Mouse (Mus musculus) forebrain, embryonic 13.5 days (tissue): ENCODE measurements around the gene Bzw1. TPM values are rescaled to one million over a fixed set of nuclear protein-coding genes. Genes with fewer than 3 reads are reported as not detected.
"Not testable (repeated sequence)": the region's sequence is repeated elsewhere in the genome, so short reads cannot be mapped to it uniquely, and the experiment has no call there.

ENCODE experiments used
- ATAC-seq: fragments of 200-750 bp; cut with Nextera tagmentation; 2 replicates; pipeline ENCODE4 v1.8.0; 2017
- H3K27ac ChIP-seq: fragments of 300-500 bp; sonication (generic); 2 replicates; pipeline ENCODE4 v1.5.1; 2015; ENCODE audit warnings: inconsistent platforms, mild to moderate bottlenecking, moderate library complexity
- H3K27me3 ChIP-seq: fragments of 300-500 bp; sonication (generic); 2 replicates; pipeline ENCODE4 v1.6.1; 2015; ENCODE audit warnings: mild to moderate bottlenecking, inconsistent platforms
- H3K36me3 ChIP-seq: fragments of 300-500 bp; sonication (generic); 2 replicates; pipeline ENCODE4 v1.6.1; 2015; ENCODE audit warnings: mild to moderate bottlenecking, inconsistent platforms; ENCODE audit not compliant: poor library complexity, severe bottlenecking
- H3K4me1 ChIP-seq: fragments of 300-500 bp; sonication (generic); 2 replicates; pipeline ENCODE4 v1.6.1; 2015; ENCODE audit warnings: inconsistent platforms
- H3K4me2 ChIP-seq: fragments of 300-500 bp; sonication (generic); 2 replicates; pipeline ENCODE4 v1.6.1; 2015; ENCODE audit warnings: inconsistent platforms, mild to moderate bottlenecking, moderate library complexity
- H3K4me3 ChIP-seq: fragments of 300-500 bp; sonication (generic); 2 replicates; pipeline ENCODE4 v1.5.1; 2015; ENCODE audit warnings: mild to moderate bottlenecking, inconsistent platforms
- H3K9ac ChIP-seq: fragments of 300-500 bp; sonication (generic); 2 replicates; pipeline ENCODE4 v1.6.1; 2015; ENCODE audit warnings: mild to moderate bottlenecking, inconsistent platforms
- H3K9me3 ChIP-seq: fragments of 300-500 bp; sonication (generic); replicated peaks from 2 replicates; pipeline ENCODE4 v1.6.1; 2016; ENCODE audit warnings: inconsistent platforms
- WGBS: fragments of 180-500 bp; shearing (Covaris S2); methylation state at CpG from one replicate; pipeline ENCODE4 v1.1.7; 2015; 5-methylcytosine and 5-hydroxymethylcytosine counted together
- polyA plus RNA-seq: library from polyadenylated mRNA; unstranded; fragments of >200 nt; fragmentation: Nextera tagmentation; extraction: Ambion mirVana; gene quantifications from 2 replicates; pipeline ENCODE4 v1.2.1, GENCODE M21; 2015

The Bzw1 gene
- polyA plus RNA-seq, 1 experiment from 2014 or later = 458 TPM

- not testable (repeated sequence) for H3K4me1 ChIP-seq, H3K9ac ChIP-seq, ATAC-seq, H3K4me2 ChIP-seq, H3K9me3 ChIP-seq, H3K4me3 ChIP-seq, H3K36me3 ChIP-seq, H3K27me3 ChIP-seq, H3K27ac ChIP-seq
- 72% methylated on average over 2 of the region's 2 CpGs for WGBS
These were observed 18.4 kb upstream of the Bzw1 start for GRCm38 (mm10) chr1:58374266-58374665.

GRCm38 (mm10) chr1:58375574-58376147 is 17.0 kb upstream of the Bzw1 start:
- Histone ChIP-seq H3K9ac (no peak overlapping the region), H3K4me3 (no peak overlapping the region), H3K27ac (no peak overlapping the region), H3K27me3 (no peaks in the 10 kb centered on the region), H3K4me2 (no peak overlapping the region), H3K9me3 (no peaks in the 10 kb centered on the region), H3K4me1 (no peaks in the 10 kb centered on the region), H3K36me3 (no peaks in the 10 kb centered on the region)
- ATAC-seq = no peak
- 78% methylated on average over 3 of the region's 3 CpGs for WGBS

- Histone ChIP-seq H3K4me1 (no peaks in the 10 kb centered on the region), H3K9me3 (no peaks in the 10 kb centered on the region), H3K9ac (no peak overlapping the region), H3K4me2 (no peak overlapping the region), H3K36me3 (no peaks in the 10 kb centered on the region), H3K27me3 (no peaks in the 10 kb centered on the region), H3K27ac (no peak overlapping the region), H3K4me3 (no peak overlapping the region)
- no peak for ATAC-seq
- 78% methylated on average over 5 of the region's 5 CpGs for WGBS
These were observed 10.0 kb upstream of the Bzw1 start for GRCm38 (mm10) chr1:58382586-58383281.

- 0 out of 2 replicates have a peak overlapping the region, but pooled peaks have one; percentile 98 for H3K27ac ChIP-seq
- H3K27me3 ChIP-seq = no peaks in the 10 kb centered on the region
- peaks cover 19% of the 10 kb centered on the region for H3K36me3 ChIP-seq
- ATAC-seq = no peak
- H3K4me3 ChIP-seq = peak overlapping the region; percentile 90
- H3K9me3 ChIP-seq = no peaks in the 10 kb centered on the region
- H3K4me2 ChIP-seq = peak overlapping the region; percentile 89
- 45% methylated on average over 19 of the region's 19 CpGs for WGBS
- H3K9ac ChIP-seq = peak overlapping the region; percentile 97
- peaks cover 24% of the 10 kb centered on the region for H3K4me1 ChIP-seq
These were observed 1.1 kb upstream of the Bzw1 start for GRCm38 (mm10) chr1:58391421-58392267.

- Histone ChIP-seq H3K36me3 (peaks cover 25% of the 10 kb centered on the region), H3K9ac (peak overlapping the region; percentile 97), H3K4me2 (peak overlapping the region; percentile 89), H3K27ac (peak overlapping the region; percentile 98), H3K4me1 (peaks cover 24% of the 10 kb centered on the region), H3K9me3 (no peaks in the 10 kb centered on the region), H3K4me3 (peak overlapping the region; percentile 90), H3K27me3 (no peaks in the 10 kb centered on the region)
- ATAC-seq = peak; percentile 4; the same call in 1 of the 2 replicates
- WGBS = 2% methylated on average over 16 of the region's 16 CpGs
These were observed 438 bp upstream of the Bzw1 start for GRCm38 (mm10) chr1:58392268-58392651.

- Histone ChIP-seq H3K36me3 (peaks cover 38% of the 10 kb centered on the region), H3K27ac (peak overlapping the region; percentile 98), H3K4me1 (peaks cover 24% of the 10 kb centered on the region), H3K4me3 (peak overlapping the region; percentile 90), H3K27me3 (no peaks in the 10 kb centered on the region), H3K9ac (peak overlapping the region; percentile 97), H3K4me2 (peak overlapping the region; percentile 89), H3K9me3 (no peaks in the 10 kb centered on the region)
- peak; percentile 70 for ATAC-seq
- WGBS = 2% methylated on average over 58 of the region's 90 CpGs
These were observed 842 bp downstream of the Bzw1 start for GRCm38 (mm10) chr1:58393284-58394195.

GRCm38 (mm10) chr1:58395341-58395740 is 2.6 kb downstream of the Bzw1 start:
- no peaks in the 10 kb centered on the region for H3K9me3 ChIP-seq
- no peaks in the 10 kb centered on the region for H3K27me3 ChIP-seq
- no peak overlapping the region for H3K4me2 ChIP-seq
- no peak overlapping the region for H3K4me3 ChIP-seq
- no peak overlapping the region for H3K27ac ChIP-seq
- peaks cover 24% of the 10 kb centered on the region for H3K4me1 ChIP-seq
- no peak for ATAC-seq
- WGBS = 93% methylated on average over 3 of the region's 3 CpGs
- no peak overlapping the region for H3K9ac ChIP-seq
- peaks cover 55% of the 10 kb centered on the region for H3K36me3 ChIP-seq

- H3K36me3 ChIP-seq = peaks cover 63% of the 10 kb centered on the region
- H3K9ac ChIP-seq = no peak overlapping the region
- ATAC-seq = no peak
- 89% methylated on average over 1 of the region's 1 CpGs for WGBS
- no peaks in the 10 kb centered on the region for H3K27me3 ChIP-seq
- H3K9me3 ChIP-seq = no peaks in the 10 kb centered on the region
- H3K27ac ChIP-seq = no peak overlapping the region
- no peak overlapping the region for H3K4me3 ChIP-seq
- no peak overlapping the region for H3K4me2 ChIP-seq
- H3K4me1 ChIP-seq = peaks cover 24% of the 10 kb centered on the region
These were observed 3.5 kb downstream of the Bzw1 start for GRCm38 (mm10) chr1:58396179-58396578.

GRCm38 (mm10) chr1:58397731-58398130 is 5.0 kb downstream of the Bzw1 start:
- WGBS = 93% methylated on average over 6 of the region's 6 CpGs
- Histone ChIP-seq H3K4me3 (no peak overlapping the region), H3K4me2 (no peak overlapping the region), H3K36me3 (peaks cover 78% of the 10 kb centered on the region), H3K9me3 (no peaks in the 10 kb centered on the region), H3K27me3 (no peaks in the 10 kb centered on the region), H3K4me1 (peaks cover 14% of the 10 kb centered on the region), H3K27ac (no peak overlapping the region), H3K9ac (no peak overlapping the region)
- ATAC-seq = no peak

GRCm38 (mm10) chr1:58401396-58401795 is 8.7 kb downstream of the Bzw1 start:
- Histone ChIP-seq H3K4me2 (no peak overlapping the region), H3K9ac (no peak overlapping the region), H3K36me3 (peaks cover 88% of the 10 kb centered on the region), H3K4me1 (no peaks in the 10 kb centered on the region), H3K4me3 (no peak overlapping the region), H3K9me3 (no peaks in the 10 kb centered on the region), H3K27me3 (no peaks in the 10 kb centered on the region), H3K27ac (no peak overlapping the region)
- no peak for ATAC-seq
- 91% methylated on average over 6 of the region's 6 CpGs for WGBS

GRCm38 (mm10) chr1:58403745-58404144 is 11.0 kb downstream of the Bzw1 start:
- H3K4me3 ChIP-seq = no peak overlapping the region
- 96% methylated on average over 5 of the region's 5 CpGs for WGBS
- H3K27ac ChIP-seq = no peak overlapping the region
- H3K4me2 ChIP-seq = no peak overlapping the region
- no peak overlapping the region for H3K9ac ChIP-seq
- H3K27me3 ChIP-seq = no peaks in the 10 kb centered on the region
- H3K4me1 ChIP-seq = no peaks in the 10 kb centered on the region
- ATAC-seq = no peak
- H3K9me3 ChIP-seq = no peaks in the 10 kb centered on the region
- H3K36me3 ChIP-seq = peaks cover 81% of the 10 kb centered on the region
